Mouse (Mus musculus) gonadal fat pad, adult 2 months (tissue): ENCODE results near the gene Plpp1. TPM values are rescaled to one million over a fixed set of nuclear protein-coding genes. Genes with fewer than 3 reads are reported as not detected.

Experiments used
- DNase-seq: peaks from one replicate; pipeline ENCODE4 v3.0.0-alpha.2; 2012; ENCODE audit warnings: low read depth
- polyA plus RNA-seq: library from polyadenylated mRNA; depleted of rRNA; stranded (reverse); fragments of >200 nt; gene quantifications from 2 replicates; pipeline ENCODE4 v1.2.3, GENCODE M21; 2012

Gene Plpp1
- polyA plus RNA-seq, 1 experiment = 41.1 TPM

- DNase-seq = no peak
These were observed 15.4 kb downstream of the Plpp1 start for GRCm38 (mm10) chr13:112815996-112816395.

GRCm38 (mm10) chr13:112818125-112818524, 17.5 kb downstream of the Plpp1 start:
- DNase-seq = no peak

- no peak for DNase-seq
These were observed 21.8 kb downstream of the Plpp1 start for GRCm38 (mm10) chr13:112822413-112822812.

DNA sequence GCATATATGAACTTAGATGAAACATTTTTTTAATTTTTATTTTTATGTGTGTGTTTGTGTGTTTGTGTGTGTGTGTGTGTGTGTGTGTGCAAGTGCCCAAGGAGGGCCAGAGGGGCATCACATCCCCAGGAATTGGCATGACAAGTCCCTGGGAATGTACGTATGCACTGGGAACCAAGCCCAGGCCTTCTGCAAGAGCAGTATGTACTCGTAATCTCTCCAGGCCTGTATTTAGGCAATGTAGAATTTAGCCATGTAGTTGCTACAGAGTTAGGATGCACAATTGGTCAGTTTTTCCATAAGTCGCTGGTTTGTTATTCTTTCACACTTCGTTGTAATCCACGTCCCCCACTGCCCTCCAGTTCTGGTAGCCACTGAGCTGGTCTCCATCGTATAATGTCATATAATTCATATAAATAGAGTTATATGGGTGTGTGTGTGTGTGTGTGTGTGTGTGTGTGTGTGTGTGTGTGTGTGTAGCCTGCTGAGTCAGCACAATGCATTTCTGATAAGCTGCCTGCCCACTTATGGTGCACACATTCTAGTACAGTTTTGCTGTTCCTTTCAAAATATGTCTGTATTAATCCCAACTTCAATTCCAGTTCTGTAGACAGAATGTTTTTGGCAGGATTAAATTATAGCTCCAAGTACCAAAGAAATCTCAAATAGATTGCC, 22.8 kb downstream of the Plpp1 start:
- no peak for DNase-seq

GRCm38 (mm10) chr13:112823911-112824648, 23.5 kb downstream of the Plpp1 start:
- no peak for DNase-seq

DNA sequence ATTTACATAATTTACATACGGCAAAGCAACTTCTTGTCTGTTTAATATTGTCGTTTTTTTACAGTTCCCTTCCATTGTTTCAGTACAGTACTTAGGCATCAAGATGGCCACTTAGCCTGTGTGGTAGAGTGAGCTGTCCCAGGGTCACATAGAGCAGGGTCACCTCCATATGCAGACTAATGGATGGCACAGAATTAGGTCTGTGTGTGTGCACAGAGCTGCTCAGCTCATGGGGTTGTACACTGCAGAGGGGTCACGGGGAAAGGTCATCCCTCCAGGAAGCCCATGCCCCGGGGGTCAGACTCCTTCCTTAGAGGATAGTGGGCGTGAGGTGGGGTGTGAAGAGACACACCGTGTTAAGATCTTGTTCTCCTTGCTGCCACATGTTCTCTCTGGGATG, 24.9 kb downstream of the Plpp1 start:
- DNase-seq = no peak

DNA sequence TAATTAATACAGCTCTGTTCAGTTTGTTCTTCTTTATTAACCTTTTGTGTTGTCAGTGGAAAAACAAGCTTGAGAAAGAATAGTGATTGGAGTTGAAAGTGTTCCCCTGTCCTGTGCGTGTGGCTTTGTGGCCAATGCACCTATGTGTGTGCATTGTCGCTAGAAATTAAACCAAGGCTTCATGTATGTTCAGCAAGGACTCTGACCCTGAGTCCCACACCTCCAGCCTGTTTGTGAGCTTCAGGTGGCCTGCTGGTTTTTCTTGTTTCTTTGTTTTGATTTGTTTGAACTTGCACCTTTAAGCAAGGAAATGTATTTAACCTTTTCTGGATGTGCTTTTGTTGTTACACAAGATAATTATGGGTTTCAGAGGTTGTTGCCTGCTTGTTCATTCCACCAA, 29.0 kb downstream of the Plpp1 start:
- DNase-seq = no peak

- no peak for DNase-seq
These were observed 32.0 kb downstream of the Plpp1 start for GRCm38 (mm10) chr13:112832589-112832988.

DNA sequence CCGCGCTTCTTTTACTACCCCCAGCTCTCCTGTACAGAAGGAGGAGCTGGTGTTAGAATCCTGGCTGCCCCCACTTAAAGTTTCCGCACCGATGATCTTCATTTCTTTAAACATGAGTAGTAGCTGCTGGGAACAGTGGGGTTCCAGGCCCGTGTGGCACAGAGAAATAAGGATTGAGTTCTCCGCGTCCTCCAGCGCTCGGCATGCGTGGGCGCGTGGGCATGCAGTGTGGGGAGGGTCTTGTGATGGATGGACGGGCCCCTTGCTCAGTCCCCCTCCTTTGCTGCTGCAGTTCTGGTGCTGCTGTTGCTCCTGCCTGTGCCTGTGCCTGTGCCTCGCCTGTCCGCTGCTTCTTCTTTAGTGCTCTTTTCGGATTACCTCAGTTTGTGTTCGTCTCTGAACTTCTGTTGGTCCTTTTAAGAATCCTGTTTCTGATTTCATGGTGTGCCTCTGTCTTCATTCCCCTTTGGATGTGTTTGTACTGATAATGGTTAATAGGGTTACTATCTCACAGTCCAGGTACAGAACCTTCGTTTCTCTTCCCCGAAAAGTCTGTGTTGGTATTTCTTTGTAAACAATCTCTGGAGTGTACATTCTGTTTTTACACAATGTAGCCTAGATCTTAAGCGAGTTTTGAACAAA, 32.8 kb downstream of the Plpp1 start:
- DNase-seq = no peak

- no peak for DNase-seq
These were observed 33.3 kb downstream of the Plpp1 start for GRCm38 (mm10) chr13:112833895-112834263.

DNA sequence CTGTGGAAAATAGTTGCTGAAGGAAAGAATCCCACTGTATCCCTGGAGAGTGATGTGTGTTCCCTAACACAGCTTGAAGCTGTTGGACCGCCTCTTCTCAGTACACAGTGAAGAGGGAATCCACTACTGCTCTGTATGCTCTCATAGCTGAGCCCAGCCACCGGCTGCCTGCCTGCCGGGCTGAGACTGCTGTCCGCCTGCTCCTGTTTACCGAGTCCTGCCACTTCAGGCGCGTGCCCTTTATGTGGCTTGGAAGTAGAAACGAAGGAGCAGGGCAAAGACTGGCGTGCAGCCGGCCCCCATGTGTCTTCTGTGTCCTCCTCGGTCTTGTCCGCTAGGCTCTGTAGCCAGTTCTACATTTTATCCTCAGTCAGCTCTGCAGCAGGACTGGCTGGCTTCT, 34.5 kb downstream of the Plpp1 start:
- DNase-seq = no peak

- DNase-seq = no peak
These were observed 36.4 kb downstream of the Plpp1 start for GRCm38 (mm10) chr13:112836951-112837350.

DNA sequence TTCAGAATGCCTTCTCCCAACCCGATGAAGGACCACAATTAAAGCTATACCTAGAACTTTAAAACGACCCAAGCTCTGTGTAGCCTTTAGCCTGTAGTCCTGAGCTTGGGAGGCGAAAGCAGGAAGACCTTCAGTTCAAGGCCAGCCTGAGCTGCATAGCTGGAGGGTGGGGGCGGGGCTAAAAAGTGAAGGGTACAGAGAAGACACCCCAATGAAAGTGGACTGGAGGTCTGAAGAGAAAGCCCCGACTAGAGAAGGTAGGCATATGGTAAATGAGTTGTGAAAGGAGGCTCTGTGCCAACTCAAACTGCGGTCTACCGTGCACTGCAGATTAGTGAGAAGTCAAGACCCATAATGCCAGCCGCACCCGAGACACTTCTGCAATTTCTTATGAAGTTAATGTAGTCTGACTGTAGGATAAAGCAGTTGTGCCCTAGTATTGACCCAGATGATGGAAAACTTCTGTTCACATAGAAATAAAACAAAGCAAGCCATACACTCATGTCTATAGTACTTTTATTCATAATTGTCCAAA, 37.1 kb downstream of the Plpp1 start:
- DNase-seq = no peak

DNA sequence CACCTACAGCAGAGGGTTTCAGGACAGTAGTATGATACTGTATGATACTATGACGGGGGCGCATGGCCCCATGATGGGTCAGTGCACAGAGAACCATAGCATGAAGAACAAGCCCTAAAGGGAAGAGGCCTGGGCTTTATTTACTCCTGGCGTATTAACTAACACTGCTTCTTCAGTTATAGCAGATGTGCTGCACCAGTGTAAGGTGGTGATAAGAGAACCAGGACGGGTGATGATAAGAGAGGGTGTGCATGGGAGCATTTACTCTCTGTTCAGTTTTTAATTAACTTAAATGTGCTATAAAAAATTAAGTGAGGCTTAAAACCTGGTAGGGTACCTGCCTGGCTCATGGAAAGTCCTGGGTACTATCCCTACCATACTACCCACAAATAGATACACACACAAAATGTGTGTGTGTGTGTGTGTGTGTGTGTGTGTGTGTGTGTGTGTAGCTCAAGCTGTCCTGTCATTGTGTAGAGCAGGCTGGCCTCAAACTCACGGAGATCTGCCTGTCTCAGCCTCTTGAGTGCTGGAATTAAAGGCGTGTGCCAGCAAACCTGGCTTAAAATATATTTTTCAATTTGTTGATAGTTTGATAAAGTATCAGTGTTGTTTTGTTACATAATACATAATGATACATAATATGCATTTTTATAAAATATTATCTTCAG, 38.1 kb downstream of the Plpp1 start:
- DNase-seq = no peak

GRCm38 (mm10) chr13:112840241-112841087, 39.9 kb downstream of the Plpp1 start:
- DNase-seq = no peak

- no peak for DNase-seq
These were observed 45.3 kb downstream of the Plpp1 start for GRCm38 (mm10) chr13:112845931-112846330.

GRCm38 (mm10) chr13:112853710-112854316, 53.2 kb downstream of the Plpp1 start:
- no peak for DNase-seq

DNA sequence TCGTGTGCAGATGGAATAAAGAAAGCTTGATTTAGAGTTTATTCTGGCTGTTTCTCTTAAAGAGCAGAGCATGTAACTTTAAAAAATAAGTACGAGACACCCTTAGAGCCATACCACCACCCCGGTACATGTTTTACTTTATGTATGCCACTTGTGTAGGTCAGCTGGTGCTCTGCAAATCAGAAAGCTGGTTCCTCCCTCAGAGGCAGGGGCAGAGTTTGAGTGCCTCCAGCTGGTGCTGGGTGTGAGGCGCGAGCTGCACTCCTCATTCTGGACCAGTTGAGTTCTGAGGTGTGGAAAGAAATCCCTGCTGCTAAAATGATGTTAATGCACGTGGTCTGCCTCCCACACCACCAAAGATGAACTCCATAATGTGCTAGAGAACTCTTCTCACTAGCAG, 53.8 kb downstream of the Plpp1 start:
- DNase-seq = no peak

DNA sequence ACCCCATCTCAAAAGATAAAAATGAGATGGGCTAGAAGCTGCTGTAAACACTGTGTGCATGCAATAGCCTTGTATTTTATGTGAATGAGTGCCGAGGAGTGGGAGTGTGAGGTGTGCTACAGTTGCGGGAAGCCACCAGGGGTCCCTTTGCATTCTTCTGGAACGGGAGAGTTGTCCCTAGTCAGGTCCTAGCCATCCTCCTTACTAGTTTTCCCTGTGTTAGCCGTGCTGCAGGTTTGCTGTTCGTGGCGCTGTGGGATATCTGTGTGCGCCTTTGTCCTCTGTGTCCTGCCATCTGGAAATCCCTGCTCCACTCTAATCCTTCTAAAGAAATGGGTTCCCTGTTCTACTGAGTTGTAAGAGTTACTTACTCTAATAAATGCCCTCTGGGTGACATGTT, 57.3 kb downstream of the Plpp1 start:
- no peak for DNase-seq

DNA sequence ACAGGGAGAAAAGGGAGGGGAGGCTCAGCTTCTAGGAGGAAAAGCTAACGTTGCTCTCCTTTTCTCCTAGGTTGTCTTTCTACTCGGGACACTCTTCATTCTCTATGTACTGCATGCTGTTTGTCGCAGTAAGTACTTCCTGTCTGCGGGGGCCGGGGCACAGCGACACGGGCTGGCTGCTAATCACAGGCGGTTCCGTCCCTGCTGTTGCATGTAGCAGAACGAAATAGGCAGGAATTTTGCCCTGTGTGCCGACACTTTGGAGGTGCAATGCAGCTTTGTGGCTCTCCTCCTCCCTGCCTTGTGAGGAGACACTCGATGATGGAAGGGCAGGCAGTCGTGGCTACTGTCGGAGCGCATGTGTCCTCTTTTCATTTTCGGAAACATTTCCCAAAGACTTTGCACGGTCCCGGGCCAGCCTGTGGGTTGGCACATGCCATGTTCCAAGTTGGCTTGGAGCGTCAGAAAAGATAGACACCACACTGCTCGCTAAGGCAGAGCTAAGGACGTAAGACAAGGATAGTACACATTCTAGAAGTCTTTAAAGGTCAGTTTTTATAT, 59.1 kb downstream of the Plpp1 start:
- DNase-seq = no peak

DNA sequence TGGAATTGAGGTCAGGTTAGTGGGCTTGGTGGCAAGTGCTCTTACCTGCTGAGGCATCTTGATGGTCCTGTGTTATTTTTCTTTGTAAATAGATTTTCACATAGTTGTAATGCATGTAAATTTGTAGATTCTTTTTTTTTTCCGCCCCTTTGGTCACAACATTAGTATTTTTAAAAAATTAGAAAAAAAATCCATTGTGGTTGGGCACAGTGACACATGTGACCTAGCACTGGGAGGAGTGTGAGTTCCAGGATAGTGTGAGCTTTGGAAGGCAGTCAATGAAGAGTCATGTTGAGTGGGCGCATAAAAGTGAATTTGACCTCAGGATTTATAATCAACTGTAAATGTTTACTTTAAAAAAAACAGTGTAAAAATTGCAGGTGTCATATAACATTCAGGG, 59.8 kb downstream of the Plpp1 start:
- no peak for DNase-seq
